Mouse (Mus musculus) kidney, adult 2 months (tissue): ENCODE data around the gene Sar1b. TPM values are rescaled to one million over a fixed set of nuclear protein-coding genes. Genes with fewer than 3 reads are reported as not detected.
"Not testable (repeated sequence)": the region's sequence is repeated elsewhere in the genome, so short reads cannot be mapped to it uniquely, and the experiment has no call there.

ENCODE experiments used
- DNase-seq: peaks from one replicate; pipeline ENCODE4 v3.0.0; 2021
- H3K27ac ChIP-seq: fragments of 200-500 bp; 2 replicates; pipeline ENCODE4 v1.5.1; 2012; ENCODE audit warnings: low read depth, low read length, control low read depth, inconsistent platforms; ENCODE audit not compliant: insufficient read depth
- H3K27me3 ChIP-seq: fragments of 200-500 bp; replicated peaks from 2 replicates; pipeline ENCODE4 v1.6.1; 2012; ENCODE audit warnings: mild to moderate bottlenecking, moderate library complexity, low read length, inconsistent platforms; ENCODE audit not compliant: control insufficient read depth, insufficient read depth
- H3K36me3 ChIP-seq: fragments of 200-500 bp; 2 replicates; pipeline ENCODE4 v1.6.1; 2012; ENCODE audit warnings: mild to moderate bottlenecking, moderate library complexity, low read length, inconsistent platforms; ENCODE audit not compliant: control insufficient read depth, insufficient read depth
- H3K4me1 ChIP-seq: fragments of 200-500 bp; 2 replicates; pipeline ENCODE4 v1.6.1; 2011; ENCODE audit warnings: low read length; ENCODE audit not compliant: control insufficient read depth, insufficient read depth
- H3K4me3 ChIP-seq: fragments of 200-500 bp; 2 replicates; pipeline ENCODE4 v1.5.1; 2011; ENCODE audit warnings: mild to moderate bottlenecking, low read depth, low read length, control low read depth; ENCODE audit not compliant: insufficient read depth
- CTCF ChIP-seq: fragments of 200-500 bp; conservative IDR thresholded peaks from 2 replicates; pipeline ENCODE4 v1.5.1; 2011; ENCODE audit warnings: low read depth, mild to moderate bottlenecking, control low read depth, low read length, moderate library complexity, mixed read lengths; ENCODE audit not compliant: insufficient read depth, insufficient read length
- POLR2A ChIP-seq: fragments of 200-500 bp; IDR thresholded peaks from one replicate; pipeline ENCODE4 v1.6.1; 2011; ENCODE audit warnings: low read depth, low read length, control low read depth
- WGBS: fragments of 180-500 bp; shearing (Covaris S2); methylation state at CpG from one replicate; pipeline ENCODE4 v1.1.7; 2018; 5-methylcytosine and 5-hydroxymethylcytosine counted together
- polyA plus RNA-seq: library from polyadenylated mRNA; depleted of rRNA; stranded (reverse); fragments of >200 nt; gene quantifications from 2 replicates; pipeline ENCODE4 v1.2.3, GENCODE M21; 2012

Sar1b gene
- polyA plus RNA-seq, 1 experiment: 62.2 TPM

GRCm38 (mm10) chr11:51755621-51756311 lies 7.7 kb upstream of the Sar1b start:
- WGBS: under 1% methylated on average over 46 of the region's 46 CpGs
- TF ChIP-seq POLR2A: no peak
- no peak for TF ChIP-seq CTCF
- peak overlapping the region; percentile 70 for H3K27ac ChIP-seq

GRCm38 (mm10) chr11:51756352-51756771 lies 7.1 kb upstream of the Sar1b start:
- Histone ChIP-seq H3K27me3 (no peaks in the 10 kb centered on the region), H3K27ac (peak overlapping the region; percentile 87), H3K36me3 (no peaks in the 10 kb centered on the region), H3K4me1 (peaks cover 9% of the 10 kb centered on the region; the same call in 1 of the 2 replicates), H3K4me3 (peak overlapping the region; percentile 85)
- peak; percentile 97 for DNase-seq
- under 1% methylated on average over 41 of the region's 41 CpGs for WGBS
- TF ChIP-seq POLR2A (peak; percentile 71), CTCF (no peak)

More at GRCm38 (mm10) chr11:51755621-51756311, 7.7 kb upstream of the Sar1b start:
- H3K4me1 ChIP-seq: peaks cover 9% of the 10 kb centered on the region; the same call in 1 of the 2 replicates
- H3K27me3 ChIP-seq: no peaks in the 10 kb centered on the region
- DNase-seq: peak; percentile 58
- H3K4me3 ChIP-seq: peak overlapping the region; percentile 85
- H3K36me3 ChIP-seq: no peaks in the 10 kb centered on the region

DNA sequence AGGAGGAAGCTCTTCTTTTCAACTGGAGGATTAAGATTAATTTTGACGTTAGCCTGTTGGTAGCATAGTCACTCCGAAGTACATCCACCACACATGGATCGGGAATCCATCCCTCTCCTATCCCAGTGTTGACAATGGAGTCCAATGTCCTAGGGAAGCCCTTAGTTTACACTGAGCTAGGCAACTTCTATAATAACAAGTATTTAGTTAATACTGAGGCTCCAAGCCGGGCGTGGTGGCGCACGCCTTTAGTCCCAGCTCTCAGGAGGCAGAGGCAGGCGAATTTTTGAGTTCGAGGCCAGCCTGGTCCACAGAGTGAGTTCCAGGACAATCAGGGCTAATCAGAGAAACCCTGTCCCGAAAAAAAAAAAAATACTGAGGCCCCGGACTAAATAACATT lies 6.5 kb upstream of the Sar1b start:
- peak overlapping the region; percentile 87 for H3K27ac ChIP-seq
- WGBS: 77% methylated on average over 11 of the region's 11 CpGs
- no peaks in the 10 kb centered on the region for H3K36me3 ChIP-seq
- DNase-seq: no peak
- peak overlapping the region; percentile 85 for H3K4me3 ChIP-seq
- peaks cover 9% of the 10 kb centered on the region; the same call in 1 of the 2 replicates for H3K4me1 ChIP-seq
- TF ChIP-seq CTCF (no peak), POLR2A (no peak)
- no peaks in the 10 kb centered on the region for H3K27me3 ChIP-seq

DNA sequence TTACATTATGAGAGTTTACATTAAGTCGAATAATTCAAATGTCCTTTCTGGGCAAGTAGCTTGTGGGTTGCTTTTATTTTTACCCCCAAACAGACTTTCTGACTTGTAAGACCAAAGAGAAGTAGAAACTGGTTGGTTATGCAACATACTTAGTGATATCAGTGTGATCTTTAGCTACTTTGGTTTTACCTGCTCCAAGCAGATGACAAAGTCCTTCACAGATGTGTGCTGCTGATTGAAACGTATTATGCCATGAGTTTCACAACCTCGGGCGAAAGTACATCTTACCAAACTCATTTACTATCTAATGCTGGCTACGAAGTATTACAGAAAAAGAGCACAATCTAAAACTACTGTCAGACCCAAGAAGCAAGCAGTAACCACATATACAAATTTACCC lies 5.9 kb upstream of the Sar1b start:
- no peak for DNase-seq
- no peaks in the 10 kb centered on the region for H3K27me3 ChIP-seq
- peaks cover 9% of the 10 kb centered on the region; the same call in 1 of the 2 replicates for H3K4me1 ChIP-seq
- 83% methylated on average over 5 of the region's 5 CpGs for WGBS
- H3K4me3 ChIP-seq: no peak overlapping the region
- TF ChIP-seq CTCF (no peak), POLR2A (no peak)
- H3K36me3 ChIP-seq: no peaks in the 10 kb centered on the region
- no peak overlapping the region for H3K27ac ChIP-seq

- H3K27me3 ChIP-seq, H3K36me3 ChIP-seq, DNase-seq, H3K4me3 ChIP-seq, H3K27ac ChIP-seq: not testable (repeated sequence)
- WGBS: 87% methylated on average over 5 of the region's 5 CpGs
- peaks cover 12% of the 10 kb centered on the region; the same call in 1 of the 2 replicates for H3K4me1 ChIP-seq
Measured at GRCm38 (mm10) chr11:51758207-51758606, 5.3 kb upstream of the Sar1b start.

DNA sequence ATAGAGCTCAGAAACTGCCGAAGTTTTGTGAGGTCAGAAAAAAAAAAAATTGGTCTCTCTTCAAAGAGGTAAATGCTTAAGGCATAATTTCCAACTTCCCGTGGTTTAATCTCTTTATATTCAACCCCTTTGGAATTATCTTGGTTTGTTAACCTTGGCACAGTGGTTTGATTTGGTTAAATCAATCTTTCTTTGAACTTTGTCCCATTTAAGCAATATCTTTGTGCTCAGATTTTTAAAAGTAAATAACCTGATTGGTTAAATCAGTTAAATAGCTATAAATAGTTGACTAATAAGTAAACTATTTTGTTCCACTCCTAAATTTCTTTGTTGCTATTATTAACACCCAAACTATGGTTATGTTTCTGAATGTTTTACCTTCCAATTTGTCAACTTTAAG lies 4.2 kb upstream of the Sar1b start:
- Histone ChIP-seq H3K4me3 (no peak overlapping the region), H3K4me1 (peaks cover 12% of the 10 kb centered on the region), H3K27ac (no peak overlapping the region), H3K36me3 (no peaks in the 10 kb centered on the region), H3K27me3 (no peaks in the 10 kb centered on the region)
- 64% methylated on average over 2 of the region's 2 CpGs for WGBS
- no peak for DNase-seq
- TF ChIP-seq POLR2A: no peak
- no peak for TF ChIP-seq CTCF

DNA sequence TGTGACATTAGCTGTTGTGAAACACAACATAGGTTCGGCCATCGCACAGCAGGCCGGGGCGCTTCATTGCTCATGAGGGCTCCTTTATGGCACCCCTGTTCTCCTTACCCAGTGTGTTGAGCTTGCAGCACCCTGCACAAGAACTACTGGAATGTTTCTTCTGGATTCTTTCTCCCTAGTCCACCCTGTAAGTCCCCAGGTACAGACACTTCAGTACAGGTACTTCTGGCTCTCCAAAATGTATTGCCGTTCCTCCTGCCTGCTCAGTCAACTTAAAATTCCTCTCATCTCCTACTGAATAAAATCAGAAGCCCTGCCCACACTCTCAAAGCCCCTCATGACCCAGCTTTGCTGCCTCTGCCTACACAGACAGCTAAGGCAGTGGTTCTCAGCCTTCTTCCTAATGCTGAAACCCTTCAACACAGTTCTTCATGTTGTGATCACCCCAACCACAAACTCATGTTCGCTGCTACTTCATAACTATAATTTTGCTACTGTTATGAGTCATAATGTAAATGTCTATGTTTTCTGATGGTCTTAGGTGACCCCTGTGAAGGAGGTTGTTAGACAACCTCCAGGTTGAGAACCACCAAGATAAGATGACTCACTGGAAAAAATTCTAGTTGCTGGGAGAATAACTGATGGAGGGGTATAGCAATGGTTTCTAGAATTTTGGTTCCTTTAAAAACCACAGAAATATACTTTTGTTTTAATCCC lies 3.4 kb upstream of the Sar1b start:
- no peak for DNase-seq
- Histone ChIP-seq H3K27ac (no peak overlapping the region), H3K4me1 (peaks cover 16% of the 10 kb centered on the region), H3K4me3 (no peak overlapping the region), H3K27me3 (no peaks in the 10 kb centered on the region), H3K36me3 (no peaks in the 10 kb centered on the region)
- WGBS: 85% methylated on average over 6 of the region's 6 CpGs
- no peak for TF ChIP-seq POLR2A
- TF ChIP-seq CTCF: no peak
